Mouse (Mus musculus): ENCODE data around the gene Lancl1. TPM values are rescaled to one million over a fixed set of nuclear protein-coding genes. Genes with fewer than 3 reads are reported as not detected.

Gene Lancl1
- polyA plus RNA-seq, 1 experiment: 27.7 TPM

- no peak for DNase-seq (ENCODE audit: low read depth, low spot score)
- 88% methylated on average over 13 of the region's 13 CpGs for WGBS
Observed at GRCm38 (mm10) chr1:67020637-67021161, 18.0 kb downstream of the Lancl1 start.

GRCm38 (mm10) chr1:67017101-67017870 lies 21.4 kb downstream of the Lancl1 start:
- 66% methylated on average over 13 of the region's 13 CpGs for WGBS

GRCm38 (mm10) chr1:67014205-67014604 lies 24.5 kb downstream of the Lancl1 start:
- no peak for DNase-seq (ENCODE audit: low read depth, low spot score)
- whole genome bisulfite sequencing: 32% methylated on average over 2 of the region's 2 CpGs

More at GRCm38 (mm10) chr1:67017101-67017870, 21.4 kb downstream of the Lancl1 start:
- DNase-seq (ENCODE audit: low read depth, low spot score): no peak

GRCm38 (mm10) chr1:67010520-67010919 lies 28.2 kb downstream of the Lancl1 start:
- 93% methylated on average over 3 of the region's 3 CpGs for WGBS
- no peak for DNase-seq (ENCODE audit: low read depth, low spot score)

GRCm38 (mm10) chr1:67003699-67004098 lies 35.0 kb downstream of the Lancl1 start:
- WGBS: 47% methylated on average over 3 of the region's 3 CpGs

GRCm38 (mm10) chr1:67002226-67002625 lies 36.4 kb downstream of the Lancl1 start:
- no peak for DNase-seq (ENCODE audit: low read depth, low spot score)
- 73% methylated on average over 6 of the region's 6 CpGs for WGBS

More at GRCm38 (mm10) chr1:67003699-67004098, 35.0 kb downstream of the Lancl1 start:
- DNase-seq (ENCODE audit: low read depth, low spot score): no peak

- DNase-seq (ENCODE audit: low read depth, low spot score): no peak
- WGBS: 52% methylated on average over 1 of the region's 1 CpGs
Observed at GRCm38 (mm10) chr1:67001367-67001766, 37.3 kb downstream of the Lancl1 start.

- DNase-seq (ENCODE audit: low read depth, low spot score): no peak
- 34% methylated on average over 3 of the region's 3 CpGs for WGBS
Observed at GRCm38 (mm10) chr1:67000484-67000883, 38.2 kb downstream of the Lancl1 start.

GRCm38 (mm10) chr1:66998601-66999000 lies 40.1 kb downstream of the Lancl1 start:
- WGBS: 97% methylated on average over 1 of the region's 1 CpGs
- DNase-seq (ENCODE audit: low read depth, low spot score): no peak

- WGBS: 93% methylated on average over 4 of the region's 4 CpGs
- no peak for DNase-seq (ENCODE audit: low read depth, low spot score)
Observed at GRCm38 (mm10) chr1:66998188-66998587, 40.5 kb downstream of the Lancl1 start.

- 26% methylated on average over 2 of the region's 2 CpGs for WGBS
- peak; percentile 56 for DNase-seq (ENCODE audit: low read depth, low spot score)
Observed at GRCm38 (mm10) chr1:66996819-66997218, 41.9 kb downstream of the Lancl1 start.

- DNase-seq (ENCODE audit: low read depth, low spot score): no peak
Observed at GRCm38 (mm10) chr1:66992764-66993163, 45.9 kb downstream of the Lancl1 start.

- 82% methylated on average over 18 of the region's 18 CpGs for WGBS
- DNase-seq (ENCODE audit: low read depth, low spot score): no peak
Observed at GRCm38 (mm10) chr1:66987558-66988190, 51.0 kb downstream of the Lancl1 start.

- DNase-seq (ENCODE audit: low read depth, low spot score): no peak
- 59% methylated on average over 4 of the region's 4 CpGs for WGBS
Observed at GRCm38 (mm10) chr1:66985906-66986305, 52.8 kb downstream of the Lancl1 start.

GRCm38 (mm10) chr1:66985129-66985698 lies 53.5 kb downstream of the Lancl1 start:
- 76% methylated on average over 7 of the region's 7 CpGs for WGBS
- DNase-seq (ENCODE audit: low read depth, low spot score): no peak

- DNase-seq (ENCODE audit: low read depth, low spot score): no peak
- WGBS: 97% methylated on average over 1 of the region's 1 CpGs
Observed at GRCm38 (mm10) chr1:66980129-66980528, 58.5 kb downstream of the Lancl1 start.

- 68% methylated on average over 2 of the region's 2 CpGs for WGBS
- DNase-seq (ENCODE audit: low read depth, low spot score): no peak
Observed at GRCm38 (mm10) chr1:66975456-66975855, 63.2 kb downstream of the Lancl1 start.

- WGBS: 73% methylated on average over 4 of the region's 4 CpGs
- DNase-seq (ENCODE audit: low read depth, low spot score): no peak
Observed at GRCm38 (mm10) chr1:66964857-66965256, 73.8 kb downstream of the Lancl1 start.

GRCm38 (mm10) chr1:66960536-66961243 lies 78.0 kb downstream of the Lancl1 start:
- 48% methylated on average over 8 of the region's 8 CpGs for WGBS
- DNase-seq (ENCODE audit: low read depth, low spot score): no peak

GRCm38 (mm10) chr1:66957361-66957760 lies 81.3 kb downstream of the Lancl1 start:
- no peak for DNase-seq (ENCODE audit: low read depth, low spot score)
- 82% methylated on average over 3 of the region's 3 CpGs for WGBS
